Mouse (Mus musculus) gastrocnemius, postnatal 14 days (tissue): Measurements from ENCODE around the gene Hspa8. TPM values are rescaled to one million over a fixed set of nuclear protein-coding genes. Genes with fewer than 3 reads are reported as not detected.
"Not testable (repeated sequence)": the region's sequence is repeated elsewhere in the genome, so short reads cannot be mapped to it uniquely, and the experiment has no call there.

Source experiments
- DNase-seq: peaks from one replicate; pipeline ENCODE4 v3.0.0; 2021; ENCODE audit warnings: mixed read lengths
- intact Hi-C: fragments of 180-260 bp; cut with DNase I; formaldehyde crosslinking; loops from one replicate; pipeline ENCODE4 v1.15.1; 2025; ENCODE audit warnings: low total_unique reads
- long read RNA-seq, 2 experiments: library from polyadenylated mRNA; stranded (forward); transcript quantifications; one replicate each; pipeline ENCODE4 v2.0.0; 2021
- total RNA-seq, 2 experiments: library from RNA; stranded (reverse); gene quantifications; 2 replicates each; pipeline ENCODE4 v1.2.3; 2021

Gene Hspa8
- total RNA-seq: 1,000 to 10,000 TPM in 1 of 2 experiments, 100 to 1,000 TPM in 1; 949 to 1,245 TPM
- long read RNA-seq, experiment 1, transcript Hspa8-201 (9 exons, 2,394 nt): major isoform, 857 of 908 reads
- long read RNA-seq, experiment 1, partial matches to known transcripts: 41 of 908 reads
- long read RNA-seq, experiment 1, other reads (novel, unspliced or antisense): 10 of 908 reads
- long read RNA-seq, experiment 2, transcript Hspa8-201 (9 exons, 2,394 nt): major isoform, 932 of 977 reads
- long read RNA-seq, experiment 2, partial matches to known transcripts: 38 of 977 reads
- long read RNA-seq, experiment 2, other reads (novel, unspliced or antisense): 7 of 977 reads

DNA sequence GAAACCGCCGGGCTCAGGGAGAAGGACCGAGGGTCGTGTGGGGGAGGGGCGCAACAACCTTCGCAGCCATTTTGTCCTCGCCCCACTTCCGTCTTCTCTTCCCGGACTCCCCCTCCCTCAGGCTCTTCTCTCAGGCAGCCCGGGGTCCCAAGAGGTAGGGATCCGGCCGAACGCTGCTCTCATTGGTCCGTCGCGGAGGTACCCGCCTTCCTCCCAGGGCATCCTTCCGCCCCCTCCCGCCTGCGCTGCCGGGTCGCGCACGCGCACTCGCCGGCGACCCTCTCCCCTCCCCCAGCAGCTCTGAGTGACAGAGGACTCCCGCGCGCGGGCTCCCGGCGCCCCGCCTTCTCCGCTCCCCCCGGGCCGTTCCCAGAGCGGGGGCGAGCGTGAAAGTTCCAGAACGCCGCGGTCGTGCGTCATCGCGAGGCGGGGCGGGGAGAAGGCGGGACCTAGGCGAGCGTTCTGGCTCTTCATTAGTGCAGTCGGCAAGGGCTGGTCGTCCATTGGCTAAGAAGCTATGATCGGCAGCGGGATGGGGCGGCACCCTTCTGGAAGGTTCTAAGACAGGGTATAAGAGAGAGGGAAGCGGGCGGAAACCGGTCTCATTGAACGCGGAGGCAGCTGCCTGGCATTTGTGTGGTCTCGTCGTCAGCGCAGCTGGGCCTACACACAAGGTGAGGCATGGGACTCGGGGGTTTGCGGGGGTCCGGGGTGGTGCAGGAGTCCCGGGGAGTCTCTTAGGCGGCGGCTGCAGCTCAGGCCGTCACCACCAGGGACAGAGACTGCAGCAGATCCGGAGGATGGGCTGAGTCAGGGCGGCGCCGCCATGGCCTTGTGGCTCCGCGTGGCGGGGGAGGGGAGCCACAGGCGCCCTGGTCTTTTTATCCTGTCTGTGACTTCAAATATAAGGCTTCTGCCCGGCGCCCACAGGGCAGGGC, at the start of gene Hspa8:
TSS of gene Hspa8 (plus strand) at position 310 of the 938 bp plus-strand sequence.
- peak; percentile 100 for DNase-seq
- intact Hi-C loops: no loop called here

DNA sequence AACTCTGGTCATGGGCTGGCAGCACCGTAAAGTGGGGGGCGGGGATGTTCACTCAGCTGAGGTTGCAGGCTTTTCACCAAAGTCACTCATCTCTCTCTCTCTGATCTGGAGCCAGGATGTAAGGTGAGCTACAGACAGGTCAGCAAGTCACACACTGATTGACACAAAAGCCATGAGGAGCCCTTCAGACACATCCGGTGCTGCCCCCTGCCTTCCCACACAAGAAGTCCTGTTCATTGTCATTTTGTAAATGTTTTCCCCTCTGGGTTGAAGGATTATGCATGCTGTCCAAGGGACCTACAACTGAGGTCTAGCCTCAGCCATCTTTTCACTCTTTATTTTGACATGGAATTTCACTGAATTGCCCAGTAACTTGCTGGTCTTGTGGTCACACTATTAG, 49.0 kb upstream of the Hspa8 start:
- no peak for DNase-seq
- intact Hi-C loops: loop anchor here (2.0 to 5.0 kb wide), 2 partner anchors 115 to 134 kb away; no protein-coding TSS in a partner anchor

DNA sequence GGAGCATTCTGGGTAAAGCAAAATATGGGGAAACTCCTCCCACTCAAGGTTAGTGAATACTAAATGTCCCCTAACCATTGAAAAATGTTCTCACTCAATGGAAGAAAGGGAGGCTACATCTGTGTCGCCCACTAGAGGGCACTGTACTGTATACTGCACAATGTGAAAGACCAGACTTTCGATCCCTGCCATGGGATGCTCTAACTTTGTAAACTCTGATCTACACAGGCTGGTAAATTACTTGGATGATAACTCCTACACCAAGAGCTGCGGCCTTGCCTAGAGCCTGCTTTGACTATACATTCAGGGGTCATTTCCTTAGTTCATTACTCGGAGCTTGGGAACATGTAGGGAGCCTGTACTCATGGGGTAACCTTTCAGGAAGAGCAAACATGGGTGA, 44.4 kb upstream of the Hspa8 start:
- intact Hi-C loops: loop anchor here (5.0 kb wide), 1 partner anchor 51 kb away; no protein-coding TSS in a partner anchor
- DNase-seq: peak; percentile 43

DNA sequence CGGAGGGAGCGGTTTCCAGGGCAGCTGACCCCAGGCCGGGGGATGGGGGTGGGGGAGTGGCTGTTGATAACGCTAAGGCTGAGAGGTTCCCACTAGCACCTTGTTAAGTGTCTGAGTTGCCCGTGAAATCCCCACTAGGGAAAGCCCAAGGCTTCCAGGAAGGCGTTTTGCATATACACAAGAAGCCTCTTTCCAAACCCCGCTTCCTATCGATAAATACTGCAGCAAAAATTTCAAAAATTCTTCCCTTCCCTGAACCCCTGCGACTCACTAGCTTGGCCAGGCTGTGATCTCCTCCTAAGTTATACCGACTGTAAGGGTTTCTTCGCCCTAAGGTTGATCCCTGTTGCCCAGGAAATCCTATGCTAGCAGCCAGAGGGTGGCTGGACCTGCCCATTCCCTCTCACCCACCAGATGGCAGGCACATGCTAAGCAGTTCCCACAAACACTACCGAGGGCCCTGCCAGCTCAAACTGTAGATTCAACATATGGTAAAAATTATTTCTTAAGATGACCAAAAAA, 43.6 kb upstream of the Hspa8 start:
- intact Hi-C loops: loop anchor here (5.0 kb wide), 1 partner anchor 50 kb away; no protein-coding TSS in a partner anchor
- DNase-seq: peak; percentile 43

DNA sequence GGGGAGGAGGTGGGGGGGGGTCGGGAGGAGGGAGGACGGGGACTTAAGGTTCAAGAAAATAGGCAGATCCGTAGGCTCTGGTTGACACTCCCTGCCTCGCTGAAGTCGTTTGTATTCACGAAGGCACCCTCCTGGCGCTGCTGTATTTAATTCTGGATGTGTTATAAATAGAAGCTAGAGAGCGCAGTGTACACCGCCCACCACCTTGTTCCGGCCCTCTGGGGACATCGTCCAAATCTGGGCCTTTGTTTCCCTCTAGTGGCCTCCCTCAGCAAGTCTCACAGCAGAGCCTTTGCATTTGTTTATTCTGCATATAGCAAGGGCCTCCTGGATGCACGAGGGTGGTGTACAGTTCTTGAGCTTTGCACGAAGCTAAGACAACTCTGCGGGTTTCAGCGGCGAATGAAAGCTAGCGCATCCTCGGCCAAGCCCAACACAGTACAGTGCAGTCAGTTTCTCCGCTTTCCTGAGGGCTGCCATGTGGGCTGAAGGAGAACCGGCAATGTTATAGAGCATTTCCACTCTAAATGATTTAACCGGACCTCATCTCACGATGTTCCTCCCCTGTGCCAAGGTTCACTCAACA, 43.0 kb upstream of the Hspa8 start:
- DNase-seq: peak; percentile 64
- intact Hi-C loops: loop anchor here (5.0 kb wide), 1 partner anchor 50 kb away; no protein-coding TSS in a partner anchor

DNA sequence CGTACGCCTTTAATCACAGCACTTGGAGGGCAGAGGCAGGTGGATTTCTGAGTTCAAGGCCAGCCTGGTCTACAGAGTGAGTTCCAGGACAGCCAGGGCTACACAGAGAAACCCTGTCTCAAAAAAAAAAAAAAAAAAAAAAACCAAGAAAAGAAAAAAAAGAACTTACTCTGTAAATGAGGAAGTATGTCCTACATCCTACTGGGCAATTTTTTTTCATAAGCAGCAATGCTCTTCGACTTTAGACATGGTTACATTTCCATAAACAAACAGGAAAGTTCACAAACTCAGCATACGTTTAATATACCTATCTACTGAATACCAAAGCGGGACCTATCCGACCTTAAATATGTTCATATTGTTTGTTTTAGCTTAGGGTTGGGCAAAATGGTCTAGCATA, 38.4 kb upstream of the Hspa8 start:
- intact Hi-C loops: no loop called here
- DNase-seq: no peak

DNA sequence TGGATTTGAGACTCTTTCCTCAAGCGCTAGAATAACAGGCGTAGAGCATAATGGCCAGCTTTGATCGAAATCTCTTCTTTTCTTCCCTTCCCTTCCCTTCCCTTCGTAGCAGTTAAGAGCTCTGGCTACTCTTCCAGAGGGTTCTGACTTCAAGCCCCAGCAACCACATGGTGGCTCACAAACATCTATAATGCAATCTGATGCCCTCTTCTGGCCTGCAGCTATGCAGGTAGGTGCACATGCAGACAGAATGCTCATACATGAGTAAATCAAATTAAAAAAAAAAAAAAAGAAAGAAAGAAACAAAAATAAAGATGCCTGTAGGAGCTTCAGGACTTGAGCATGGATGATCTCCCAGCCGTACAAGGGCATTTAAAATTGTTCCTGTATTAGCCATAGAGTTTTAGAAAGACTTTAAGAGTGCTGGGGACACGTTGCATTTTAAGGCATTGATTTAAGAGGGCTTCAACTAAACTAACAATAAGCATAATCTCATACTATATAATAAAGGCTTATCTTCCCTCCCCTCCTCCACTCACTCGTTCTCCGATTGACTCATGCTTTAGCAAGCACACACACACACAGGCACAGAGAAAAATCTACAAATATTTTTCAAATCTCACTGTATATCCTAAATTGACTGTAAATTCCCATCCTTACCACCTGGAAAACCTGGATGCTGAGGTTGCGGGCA, 35.8 kb upstream of the Hspa8 start:
- intact Hi-C loops: no loop called here
- no peak for DNase-seq

DNA sequence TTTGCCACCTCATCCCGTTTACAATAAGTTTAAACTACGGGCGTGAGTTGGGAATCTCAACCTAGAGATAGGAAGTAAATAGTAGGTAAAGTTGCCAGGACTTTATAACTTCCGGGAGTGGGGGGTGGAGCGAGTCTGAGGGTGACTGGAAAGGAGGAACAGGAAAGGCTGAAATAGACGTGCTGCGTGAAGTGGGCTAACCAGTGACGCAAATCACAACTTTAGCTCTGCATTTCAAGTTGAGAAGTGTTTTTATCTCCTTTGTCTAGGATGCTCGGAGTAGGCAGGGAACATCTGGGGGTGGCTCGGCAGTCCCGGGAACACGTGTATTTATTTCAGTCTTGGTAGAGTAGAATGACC, 35.2 kb upstream of the Hspa8 start:
- no peak for DNase-seq
- intact Hi-C loops: no loop called here

DNA sequence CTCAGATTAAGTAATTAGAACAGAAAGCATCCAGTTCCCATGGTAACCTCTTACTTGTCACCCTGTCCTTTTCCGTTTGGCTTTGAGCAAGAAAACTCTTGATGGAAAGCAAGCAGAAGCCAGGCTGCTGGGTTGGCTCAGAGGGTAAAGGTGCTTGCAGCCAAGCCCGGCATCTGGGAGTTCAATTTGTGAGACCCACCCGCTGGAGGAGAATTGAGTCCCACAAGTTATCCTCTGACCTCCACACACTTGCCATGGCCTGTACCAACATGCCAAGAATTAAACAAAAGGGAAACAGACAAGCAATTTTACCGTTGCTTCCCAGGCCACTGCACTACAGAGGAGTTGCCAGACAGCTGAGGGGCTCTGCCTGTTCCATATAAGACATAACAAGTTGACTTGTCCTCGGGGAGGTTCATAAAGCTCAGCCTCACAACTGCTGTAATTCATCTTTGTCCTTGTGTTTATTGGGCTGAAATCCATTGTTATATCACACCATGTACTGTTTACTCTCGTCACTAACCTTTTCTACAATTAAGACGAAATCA, 34.7 kb upstream of the Hspa8 start:
- DNase-seq: no peak
- intact Hi-C loops: no loop called here

DNA sequence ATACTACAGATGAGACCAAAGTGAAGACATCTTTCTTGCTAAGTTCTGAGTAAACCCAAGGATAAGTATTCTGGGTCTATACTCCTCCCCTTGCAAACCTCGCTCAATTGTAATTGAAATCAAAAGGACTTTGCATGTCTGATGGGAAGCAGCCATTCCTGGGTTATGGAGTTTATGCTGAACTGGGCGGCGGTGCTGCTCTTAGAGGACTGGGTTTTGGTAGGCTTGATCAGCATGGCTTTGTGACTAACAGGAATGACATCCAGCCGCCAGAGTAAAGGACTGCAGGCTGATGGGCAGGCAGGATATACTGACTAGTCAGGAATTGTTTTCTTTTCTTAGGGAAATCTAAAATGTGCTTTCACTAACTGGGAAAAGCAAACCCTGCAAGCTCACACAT, 32.8 kb upstream of the Hspa8 start:
- no peak for DNase-seq
- intact Hi-C loops: no loop called here

DNA sequence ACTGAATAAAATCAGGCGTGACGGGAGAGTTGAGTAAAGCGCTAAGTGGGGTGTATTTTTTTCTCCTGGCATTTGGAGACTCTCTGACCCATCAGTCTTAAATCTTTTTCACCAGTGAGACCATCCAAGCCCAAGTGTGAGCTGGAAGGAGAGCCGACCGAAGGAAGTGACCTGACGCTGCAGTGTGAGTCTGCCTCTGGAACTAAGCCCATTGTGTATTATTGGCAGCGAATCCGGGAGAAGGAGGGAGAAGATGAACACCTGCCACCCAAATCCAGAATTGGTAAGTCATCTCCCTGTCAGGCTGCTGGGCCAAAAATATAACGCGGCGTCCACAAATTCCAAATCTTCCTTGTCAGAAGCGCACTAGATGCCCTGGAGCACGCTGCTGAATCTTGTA, 28.5 kb upstream of the Hspa8 start:
- peak; percentile 28 for DNase-seq
- intact Hi-C loops: no loop called here

DNA sequence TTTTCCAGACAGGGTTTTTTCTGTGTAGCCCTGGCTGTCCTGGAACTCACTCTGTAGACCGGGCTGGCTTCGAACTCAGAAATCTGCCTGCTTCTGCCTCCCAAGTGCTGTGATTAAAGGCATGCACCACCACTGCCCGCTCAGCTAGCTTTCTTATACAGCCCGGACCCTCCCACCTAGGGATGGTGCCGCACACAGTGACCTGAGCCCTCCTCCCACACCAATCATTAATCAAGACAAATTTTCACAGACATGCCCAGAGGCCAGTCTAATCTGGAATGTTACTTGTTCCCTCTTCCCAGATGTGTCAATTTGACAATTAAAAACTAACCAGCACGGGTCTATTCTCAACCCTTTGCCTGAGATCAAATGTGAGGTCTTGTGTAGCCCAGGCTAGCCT, 27.6 kb upstream of the Hspa8 start:
- intact Hi-C loops, DNase-seq: not testable (repeated sequence)

DNA sequence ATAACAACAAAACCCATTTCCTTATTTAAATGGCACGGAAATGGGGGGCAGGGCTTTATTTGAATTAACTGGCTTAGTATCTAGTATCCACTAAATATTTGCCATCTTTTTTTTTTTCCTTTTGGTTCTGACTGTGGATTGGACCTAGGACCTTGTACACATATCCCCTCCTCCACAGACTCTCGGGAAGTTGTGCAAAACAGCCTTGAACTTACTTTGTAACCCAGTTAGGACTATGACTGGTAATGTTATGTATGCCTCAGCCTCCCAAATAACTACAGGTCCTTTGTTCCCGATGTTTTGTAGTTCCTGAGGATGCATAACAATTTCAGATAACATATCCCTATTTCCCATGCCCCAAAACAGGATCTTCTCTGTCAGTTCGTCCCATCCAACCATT, 26.9 kb upstream of the Hspa8 start:
- intact Hi-C loops: no loop called here
- no peak for DNase-seq

DNA sequence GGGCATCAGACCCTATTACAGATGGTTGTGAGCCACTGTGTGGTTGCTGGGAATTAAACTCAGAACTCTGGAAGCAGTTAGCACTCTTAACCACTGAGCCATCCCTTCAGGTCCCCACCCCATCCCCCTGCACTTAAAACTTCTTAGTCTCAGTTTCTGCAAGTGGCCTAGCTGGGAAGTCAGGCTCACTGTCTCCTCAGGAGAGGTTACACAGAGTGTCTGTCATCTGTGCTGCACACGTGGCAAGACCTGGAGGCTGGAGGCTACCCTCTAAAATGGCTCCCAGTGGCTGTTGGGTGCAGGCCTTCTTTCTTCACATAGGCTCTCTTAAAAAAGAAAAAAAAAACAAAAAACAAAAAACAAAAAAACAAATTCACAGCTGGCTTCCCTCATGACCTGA, 24.7 kb upstream of the Hspa8 start:
- intact Hi-C loops: no loop called here
- no peak for DNase-seq

DNA sequence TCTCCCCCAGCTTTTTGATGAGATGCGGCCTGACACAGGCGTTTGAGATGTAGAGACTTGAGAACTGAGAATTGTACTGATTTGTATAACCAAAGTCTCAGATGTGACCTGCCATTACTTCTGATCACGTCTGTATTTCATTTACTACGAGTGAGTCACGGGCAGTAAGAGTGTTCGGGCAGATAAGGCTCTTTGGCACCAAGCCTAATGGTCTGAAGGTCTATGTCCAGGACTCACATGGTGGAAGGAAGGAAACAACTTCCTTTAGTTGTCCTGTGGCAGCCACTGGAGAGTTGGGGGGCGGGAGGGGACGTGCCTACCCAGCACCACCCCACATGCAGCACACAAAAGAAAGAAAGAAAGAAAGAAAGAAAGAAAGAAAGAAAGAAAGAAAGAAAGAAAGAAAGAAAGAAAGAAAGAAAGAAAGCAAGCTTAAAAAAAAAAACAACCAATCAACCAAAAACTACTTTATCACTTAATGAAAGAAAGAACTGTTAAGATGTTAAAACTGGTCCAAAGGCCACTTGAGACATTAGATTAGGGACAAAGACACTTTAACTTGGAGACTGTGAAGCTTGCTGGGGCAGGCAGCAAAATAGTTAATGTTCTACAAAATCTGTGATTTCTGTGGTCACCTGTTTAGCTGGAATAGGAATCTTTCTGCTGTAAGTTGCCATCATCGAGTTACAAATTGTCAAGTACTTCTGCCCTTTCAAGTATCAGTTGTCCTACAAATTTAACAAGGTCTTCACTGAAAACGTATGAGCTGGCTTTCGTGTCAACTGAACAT, 24.1 kb upstream of the Hspa8 start:
- DNase-seq: no peak
- intact Hi-C loops: no loop called here

DNA sequence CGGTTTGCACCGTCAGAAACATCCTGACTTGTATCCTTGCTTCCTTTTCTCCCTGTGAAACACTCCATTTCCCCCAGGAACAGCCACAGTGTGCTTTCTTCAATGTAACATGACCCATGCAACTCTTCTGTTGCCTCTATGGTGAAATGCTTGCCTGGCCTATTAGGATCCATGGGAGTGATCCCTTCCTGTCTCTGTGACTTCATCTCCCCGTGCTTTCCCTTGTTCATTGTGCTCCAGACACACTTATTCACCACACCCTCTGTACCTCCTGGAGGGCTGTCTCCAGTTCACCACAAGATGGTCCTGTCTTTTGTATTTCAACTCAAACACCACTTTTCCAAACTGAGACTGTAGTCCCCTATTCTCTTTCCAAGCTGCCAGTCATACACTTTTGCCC, 20.7 kb upstream of the Hspa8 start:
- no peak for DNase-seq
- intact Hi-C loops: no loop called here

DNA sequence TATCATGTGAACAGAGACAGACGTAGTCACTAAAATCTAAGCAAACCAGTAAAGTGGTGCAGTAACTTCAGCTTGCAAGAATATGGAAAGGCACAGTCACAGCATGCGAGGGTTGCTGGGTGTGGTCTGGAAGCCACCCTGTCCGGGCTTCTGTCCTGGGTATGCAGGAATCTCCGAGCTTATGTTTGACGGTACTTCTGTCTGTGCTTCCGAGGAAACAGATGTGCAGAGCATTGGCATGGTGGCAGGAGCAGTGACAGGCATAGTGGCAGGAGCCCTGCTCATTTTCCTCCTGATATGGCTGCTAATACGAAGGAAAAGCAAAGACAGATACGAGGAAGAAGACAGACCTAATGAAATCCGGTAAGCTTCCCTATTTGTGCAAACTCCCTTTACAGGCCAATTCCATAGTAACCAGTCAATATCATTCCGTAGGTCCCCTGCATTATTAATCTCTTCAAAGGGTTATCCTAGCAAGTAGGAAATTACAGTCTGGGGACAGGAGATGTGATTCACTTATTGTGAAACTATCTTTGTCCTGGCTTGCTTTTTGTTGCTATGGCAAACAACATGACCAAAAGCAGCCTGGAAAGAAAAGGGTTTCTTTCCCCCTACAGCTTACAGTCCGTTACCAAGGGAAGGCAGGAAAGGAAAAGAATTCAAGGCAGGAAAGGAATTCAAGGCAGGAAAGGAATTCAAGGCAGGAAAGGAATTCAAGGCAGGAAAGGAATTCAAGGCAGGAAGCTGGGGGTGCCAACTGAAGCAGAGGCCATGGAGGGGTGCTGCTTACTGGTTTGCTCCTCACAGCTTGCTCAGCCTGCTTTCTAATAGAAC, 19.7 kb upstream of the Hspa8 start:
- DNase-seq: peak; percentile 18
- intact Hi-C loops: no loop called here
